16 mouse cellular contexts compared by ENCODE assay signal in genomic region chr13:37667386-37667785, GRCm38 (mm10).
DNase-seq lines count a peak whose midpoint lies in the region; ATAC-seq and TF ChIP-seq lines count a peak whose summit lies in the region.
"Had no signal": no experiment of that assay in that cellular context is flagged by ENCODE, and none has a peak within 500 bp of the region (broad histone marks: within the 10 kb centered on the region; RNA-seq: fewer than 3 reads in every experiment).

No protein-coding gene starts in this region.

- no peaks in the 10 kb centered on the region for H3K36me3 ChIP-seq in liver, postnatal 0 days (replicated peaks; ENCODE audit: insufficient read depth, low read length)
- H3K36me3 ChIP-seq in liver, embryonic 12.5 days, result no peaks in the 10 kb centered on the region
- H3K36me3 ChIP-seq: embryonic facial prominence, embryonic 10.5 days; midbrain, embryonic 15.5 days had no signal

- 33% methylated on average over 4 of the region's 4 CpGs for WGBS in liver, postnatal 0 days (ENCODE audit: insufficient replicate concordance)
- 50% methylated on average over 4 of the region's 4 CpGs for WGBS in liver, embryonic 12.5 days (ENCODE audit: insufficient replicate concordance)

- DNase-seq in heart, adult 8-10 months (ENCODE audit: low spot score), result peak; percentile 19
- DNase-seq in heart, postnatal 25 days (ENCODE audit: low spot score), result no peak
- DNase-seq in liver, postnatal 0 days, result no peak
- peak; percentile 40 to 71 for DNase-seq in kidney, postnatal 25 days
- DNase-seq in lung, postnatal 25 days (ENCODE audit: low spot score), result peak; percentile 74
- no peak for DNase-seq in adrenal gland, postnatal 14 days
- DNase-seq: adrenal gland, adult 8-10 months; cerebellum, adult 11-12 months; gastrocnemius, postnatal 36 days; spleen, adult 18-20 months; thymus, postnatal 25 days had no signal

- H3K4me2 ChIP-seq in liver, postnatal 0 days (ENCODE audit: low read depth, low read length), result peak overlapping the region; percentile 67
- no peak overlapping the region for H3K4me2 ChIP-seq in liver, embryonic 12.5 days
- H3K4me2 ChIP-seq: forebrain, embryonic 13.5 days; midbrain, embryonic 15.5 days had no signal

- no peaks in the 10 kb centered on the region for H3K9me3 ChIP-seq in liver, postnatal 0 days (ENCODE audit: low read length)
- H3K9me3 ChIP-seq in liver, embryonic 12.5 days (replicated peaks), result no peaks in the 10 kb centered on the region
- H3K9me3 ChIP-seq: embryonic facial prominence, embryonic 10.5 days; forebrain, embryonic 13.5 days; midbrain, embryonic 15.5 days had no signal

- no peak for TF ChIP-seq CTCF in liver, postnatal 0 days (IDR thresholded peaks at IDR 0.05; ENCODE audit: low read depth)

- no peak overlapping the region; the same call in 1 of the 2 replicates for H3K9ac ChIP-seq in liver, postnatal 0 days (replicated peaks)
- no peak overlapping the region for H3K9ac ChIP-seq in liver, embryonic 12.5 days
- H3K9ac ChIP-seq: forebrain, embryonic 13.5 days; midbrain, embryonic 15.5 days had no signal

- peak overlapping the region; percentile 92 for H3K27ac ChIP-seq in liver, postnatal 0 days (ENCODE audit: low read depth)
- no peak overlapping the region for H3K27ac ChIP-seq in liver, embryonic 12.5 days
- H3K27ac ChIP-seq: embryonic facial prominence, embryonic 10.5 days; forebrain, embryonic 13.5 days; midbrain, embryonic 15.5 days had no signal

- ATAC-seq in liver, postnatal 0 days, result no peak
- ATAC-seq in liver, embryonic 12.5 days, result no peak
- ATAC-seq in monocyte, adult 5-6 weeks (replicated peaks; ENCODE audit: insufficient number of reproducible peaks, low FRiP score, low TSS enrichment, poor library complexity, severe bottlenecking), result no peak
- ATAC-seq: forebrain, embryonic 13.5 days; midbrain, embryonic 15.5 days had no signal

- peaks cover 22% of the 10 kb centered on the region for H3K4me1 ChIP-seq in liver, postnatal 0 days (ENCODE audit: insufficient read depth)
- peaks cover 16% of the 10 kb centered on the region for H3K4me1 ChIP-seq in liver, embryonic 12.5 days
- H3K4me1 ChIP-seq: embryonic facial prominence, embryonic 10.5 days; forebrain, embryonic 13.5 days; midbrain, embryonic 15.5 days had no signal

- no peak for TF ChIP-seq EP300 in liver, postnatal 0 days (IDR thresholded peaks at IDR 0.05; ENCODE audit: low read depth)

- intact Hi-C loops in heart, postnatal 25 days (cut with DNase I), result loop anchor here (5.0 kb wide), 1 partner anchor 105 kb away; no protein-coding TSS in a partner anchor

- no peaks in the 10 kb centered on the region for H3K27me3 ChIP-seq in liver, postnatal 0 days (ENCODE audit: insufficient read depth, low read length)
- H3K27me3 ChIP-seq in liver, embryonic 12.5 days (replicated peaks), result 0 out of 2 replicates have a peak, but pooled peaks cover 2% of the 10 kb centered on the region
- H3K27me3 ChIP-seq: forebrain, embryonic 13.5 days; midbrain, embryonic 15.5 days had no signal

- no peak overlapping the region for H3K4me3 ChIP-seq in liver, postnatal 0 days (ENCODE audit: low read depth, low read length)
- H3K4me3 ChIP-seq in liver, embryonic 12.5 days, result no peak overlapping the region
- H3K4me3 ChIP-seq: embryonic facial prominence, embryonic 10.5 days; forebrain, embryonic 13.5 days; midbrain, embryonic 15.5 days had no signal

Comparison
In these comparisons a context has a peak if more than half of its experiments do, and no peak if none do; other contexts are left out.
1. DNase-seq: peak in heart, adult 8-10 months (single experiment), kidney, postnatal 25 days (2 of 2) and lung, postnatal 25 days (single experiment); none in heart, postnatal 25 days (single experiment), liver, postnatal 0 days (single experiment) and adrenal gland, postnatal 14 days (single experiment).